Mouse (Mus musculus) cerebellum, adult 2 months (tissue): ENCODE measurements around the gene Spats1.

Source experiments
- CTCF ChIP-seq: fragments of 200-500 bp; IDR thresholded peaks from 2 replicates; pipeline ENCODE4 v1.5.1; 2011; ENCODE audit warnings: low read depth, mild to moderate bottlenecking, control low read depth, low read length, moderate library complexity, borderline replicate concordance; ENCODE audit not compliant: insufficient read depth
- POLR2A ChIP-seq: fragments of 200-500 bp; IDR thresholded peaks from 2 replicates; pipeline ENCODE4 v1.6.1; 2011; ENCODE audit warnings: low read length, control low read depth, borderline replicate concordance; ENCODE audit not compliant: insufficient read depth

DNA sequence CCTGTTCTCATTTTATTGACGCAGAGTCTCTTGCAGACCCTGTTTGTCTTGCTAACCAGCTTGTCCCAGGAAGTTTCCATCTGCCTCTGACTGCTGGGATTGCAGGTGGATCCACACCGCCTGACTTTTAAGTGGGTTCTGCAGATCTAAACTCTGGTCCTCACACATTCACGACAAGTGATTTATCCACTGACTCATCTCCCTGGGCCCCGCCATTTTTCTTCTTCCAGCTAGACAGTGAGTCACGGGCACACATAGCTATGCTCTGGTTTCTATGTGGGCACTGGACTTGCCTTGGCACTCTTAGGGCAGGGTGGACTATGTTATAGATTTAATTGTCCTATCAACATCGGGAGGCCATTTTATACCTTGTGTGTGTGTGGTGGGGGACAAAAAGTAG, 14.5 kb upstream of the Spats1 start:
- TF ChIP-seq CTCF (no peak), POLR2A (no peak)
